Mouse (Mus musculus) spleen, adult 2 months (tissue): ENCODE results near the gene Saa2.

Experiments
- CTCF ChIP-seq: fragments of 200-500 bp; IDR thresholded peaks from 2 replicates; pipeline ENCODE4 v1.5.1; 2011; ENCODE audit warnings: mild to moderate bottlenecking, inconsistent platforms; ENCODE audit not compliant: insufficient read depth, insufficient read length, insufficient replicate concordance; ENCODE audit errors: extremely low read depth
- POLR2A ChIP-seq: fragments of 200-500 bp; IDR thresholded peaks from 2 replicates; pipeline ENCODE4 v1.6.1; 2011; ENCODE audit warnings: low read depth, low read length, inconsistent platforms

DNA sequence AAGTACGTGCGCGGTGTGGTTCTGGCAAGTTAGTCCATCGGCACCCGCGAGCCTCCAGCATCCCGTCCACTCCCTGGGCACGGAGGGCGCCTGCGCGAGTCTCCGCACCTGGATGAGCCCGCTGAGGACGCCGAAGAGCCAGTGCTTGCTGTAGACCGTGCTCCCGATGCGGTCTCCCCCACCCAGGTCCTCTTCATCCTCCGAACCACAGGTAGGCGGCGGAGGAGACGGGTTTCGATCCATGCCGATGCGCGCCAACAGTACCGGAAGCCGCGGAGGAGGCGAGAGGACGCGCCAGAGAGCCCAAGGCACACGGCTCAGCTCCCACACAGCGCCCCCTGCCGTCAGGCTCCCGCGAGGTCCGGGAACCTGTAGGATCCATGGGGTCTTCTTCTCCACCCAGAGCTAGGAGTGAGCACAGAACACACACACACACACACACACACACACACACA lies 41.2 kb upstream of the Saa2 start, which contains the start of gene Saal1:
- TF ChIP-seq CTCF, result peak; percentile 96
- TF ChIP-seq POLR2A, result peak; percentile 53; the same call in 1 of the 2 replicates
